ENCODE assay signal across 9 mouse cellular contexts in genomic region chr6:48396008-48396595, GRCm38 (mm10). TPM values are rescaled to one million over a fixed set of nuclear protein-coding genes. Genes with fewer than 3 reads are reported as not detected.
DNase-seq lines count a peak whose midpoint lies in the region; ATAC-seq and TF ChIP-seq lines count a peak whose summit lies in the region.
"Had no signal": no experiment of that assay in that cellular context is flagged by ENCODE, and none has a peak within 500 bp of the region (broad histone marks: within the 10 kb centered on the region; RNA-seq: fewer than 3 reads in every experiment).

No protein-coding gene starts in this region.

- intact Hi-C loops in gastrocnemius, postnatal 36 days (cut with DNase I), result loop anchor here (2.0 to 5.0 kb wide), 2 partner anchors 47 to 219 kb away; no protein-coding TSS in a partner anchor

- no peak for ATAC-seq in intestine, embryonic 14.5 days (replicated peaks; ENCODE audit: low FRiP score, low TSS enrichment, low read depth)
- no peak for ATAC-seq in neural tube, embryonic 12.5 days (ENCODE audit: low FRiP score, low read depth)

- H3K9me3 ChIP-seq in intestine, embryonic 14.5 days (ENCODE audit: control insufficient read depth, low read length), result no peaks in the 10 kb centered on the region
- no peaks in the 10 kb centered on the region for H3K9me3 ChIP-seq in neural tube, embryonic 12.5 days
- H3K9me3 ChIP-seq: G1E had no signal

- H3K4me1 ChIP-seq in thymus, adult 2 months (replicated peaks; ENCODE audit: control insufficient read depth, insufficient read depth, low read length), result peaks cover 11% of the 10 kb centered on the region
- peaks cover 8% of the 10 kb centered on the region; the same call in 1 of the 2 replicates for H3K4me1 ChIP-seq in intestine, embryonic 14.5 days (replicated peaks; ENCODE audit: control insufficient read depth, insufficient read depth, low read length)
- H3K4me1 ChIP-seq in neural tube, embryonic 12.5 days, result peaks cover 20% of the 10 kb centered on the region

- H3K4me3 ChIP-seq in thymus, adult 2 months (ENCODE audit: control insufficient read depth, insufficient read depth, low read length), result peak overlapping the region; percentile 66
- peak overlapping the region; percentile 84 for H3K4me3 ChIP-seq in intestine, embryonic 14.5 days (ENCODE audit: low read depth, low read length)
- peak overlapping the region; percentile 76 for H3K4me3 ChIP-seq in neural tube, embryonic 12.5 days

- WGBS in thymus, adult 2 months, result 45% methylated on average over 15 of the region's 15 CpGs
- 28% methylated on average over 15 of the region's 15 CpGs for WGBS in intestine, embryonic 14.5 days
- 36% methylated on average over 15 of the region's 15 CpGs for WGBS in neural tube, embryonic 12.5 days

- H3K9ac ChIP-seq in intestine, embryonic 14.5 days (ENCODE audit: low read length), result peak overlapping the region; percentile 76
- peak overlapping the region; percentile 70 for H3K9ac ChIP-seq in neural tube, embryonic 12.5 days

- no peaks in the 10 kb centered on the region for H3K27me3 ChIP-seq in thymus, adult 2 months (ENCODE audit: control insufficient read depth, insufficient read depth, low read length)
- H3K27me3 ChIP-seq in intestine, embryonic 14.5 days (replicated peaks; ENCODE audit: control insufficient read depth, insufficient read depth, low read length), result no peaks in the 10 kb centered on the region
- H3K27me3 ChIP-seq in neural tube, embryonic 12.5 days (replicated peaks), result no peaks in the 10 kb centered on the region

- DNase-seq in cerebellum, postnatal 25 days, result peak; percentile 56 to 57
- no peak for DNase-seq in cerebellum, adult 11 months
- DNase-seq in thymus, adult 2 months, result peak; percentile 14
- no peak for DNase-seq in thymus, postnatal 0 days (ENCODE audit: low spot score)
- DNase-seq in intestine, embryonic 14.5 days (ENCODE audit: low spot score), result no peak
- no peak for DNase-seq in ovary, adult 18-20 months (ENCODE audit: low spot score)
- no peak for DNase-seq in gastrocnemius, postnatal 36 days

- H3K4me2 ChIP-seq in intestine, embryonic 14.5 days (ENCODE audit: low read length), result peak overlapping the region; percentile 81
- peak overlapping the region; percentile 68 for H3K4me2 ChIP-seq in neural tube, embryonic 12.5 days (replicated peaks)

- no peak for TF ChIP-seq CTCF in thymus, adult 2 months (IDR thresholded peaks at IDR 0.05; ENCODE audit: borderline replicate concordance, control insufficient read depth, extremely low read depth, insufficient read depth, low read length, poor library complexity)

- H3K27ac ChIP-seq in thymus, adult 2 months (ENCODE audit: control insufficient read depth, insufficient read depth, low read length), result peak overlapping the region; percentile 24; the same call in 1 of the 2 replicates
- peak overlapping the region; percentile 54; the same call in 1 of the 2 replicates for H3K27ac ChIP-seq in intestine, embryonic 14.5 days (ENCODE audit: low read depth)
- H3K27ac ChIP-seq in neural tube, embryonic 12.5 days, result no peak overlapping the region

- no peaks in the 10 kb centered on the region for H3K36me3 ChIP-seq in thymus, adult 2 months (ENCODE audit: control insufficient read depth, insufficient read depth, low read length)
- H3K36me3 ChIP-seq in intestine, embryonic 14.5 days (ENCODE audit: control insufficient read depth, insufficient read depth, low read length), result no peaks in the 10 kb centered on the region
- no peaks in the 10 kb centered on the region for H3K36me3 ChIP-seq in neural tube, embryonic 12.5 days
- H3K36me3 ChIP-seq: G1E had no signal

- no peak for TF ChIP-seq POLR2A in thymus, adult 2 months (IDR thresholded peaks at IDR 0.05; ENCODE audit: control insufficient read depth, extremely low read depth, insufficient read depth, low read length, poor library complexity)

RNA-seq across cellular contexts. Expression of gene Krba1, which starts 0.7 kb away (rescaled TPM):
- 71.9 and 73.5 TPM in 2 replicates for polyA plus RNA-seq in thymus, adult 2 months (2012; rRNA removed)
- 13.3 and 14.4 TPM in 2 replicates for polyA plus RNA-seq in thymus, postnatal 0 days (2015; fragmentation: Nextera tagmentation; extraction: Ambion mirVana)
- polyA plus RNA-seq in intestine, embryonic 14.5 days (2014; fragmentation: Nextera tagmentation; extraction: Ambion mirVana), result 19.6 and 20.7 TPM in 2 replicates
- polyA plus RNA-seq in neural tube, embryonic 12.5 days (2016; fragmentation: Nextera tagmentation; extraction: Ambion mirVana), result 26.3 and 27.4 TPM in 2 replicates
- total RNA-seq in gastrocnemius, postnatal 36 days (2021), result 10 to 100 TPM; 13.7 to 16.2 TPM
- polyA plus RNA-seq: G1E had no signal

RNA-seq across cellular contexts. Expression of gene Zfp467, which starts 49.5 kb away (rescaled TPM):
- 29.4 and 30.2 TPM in 2 replicates for polyA plus RNA-seq in thymus, adult 2 months (2012; rRNA removed)
- 8.6 and 9.9 TPM in 2 replicates for polyA plus RNA-seq in thymus, postnatal 0 days (2015; fragmentation: Nextera tagmentation; extraction: Ambion mirVana)
- 22.4 and 23.1 TPM in 2 replicates for polyA plus RNA-seq in intestine, embryonic 14.5 days (2014; fragmentation: Nextera tagmentation; extraction: Ambion mirVana)
- polyA plus RNA-seq in neural tube, embryonic 12.5 days (2016; fragmentation: Nextera tagmentation; extraction: Ambion mirVana), result 18.4 and 18.5 TPM in 2 replicates
- total RNA-seq in gastrocnemius, postnatal 36 days (2021), result 10 to 100 TPM; 38.3 to 42.4 TPM

RNA-seq across cellular contexts. Expression of gene Sspo, which starts 51.9 kb away (rescaled TPM):
- polyA plus RNA-seq in thymus, adult 2 months (2012; rRNA removed), result 29.3 and 35.4 TPM in 2 replicates
- polyA plus RNA-seq in thymus, postnatal 0 days (2015; fragmentation: Nextera tagmentation; extraction: Ambion mirVana), result 0.68 and 0.77 TPM in 2 replicates
- 0.32 and 0.40 TPM in 2 replicates for polyA plus RNA-seq in intestine, embryonic 14.5 days (2014; fragmentation: Nextera tagmentation; extraction: Ambion mirVana)
- polyA plus RNA-seq in neural tube, embryonic 12.5 days (2016; fragmentation: Nextera tagmentation; extraction: Ambion mirVana), result 0.28 and 0.63 TPM in 2 replicates
- under 1 TPM; 0.39 to 0.54 TPM for total RNA-seq in gastrocnemius, postnatal 36 days (2021)
- polyA plus RNA-seq: G1E had no signal

Comparison
In these comparisons a context has a peak if more than half of its experiments do, and no peak if none do; other contexts are left out.
1. DNase-seq: peak in cerebellum, postnatal 25 days (2 of 2) and thymus, adult 2 months (single experiment); none in cerebellum, adult 11 months (single experiment), thymus, postnatal 0 days (single experiment), intestine, embryonic 14.5 days (single experiment), ovary, adult 18-20 months (single experiment) and gastrocnemius, postnatal 36 days (0 of 2).
2. RNA of gene Sspo, which starts 51.9 kb away (polyA plus RNA-seq): 29.3 to 35.4 TPM in thymus, adult 2 months; 0.68 to 0.77 TPM in thymus, postnatal 0 days, 0.32 to 0.40 TPM in intestine, embryonic 14.5 days and 0.28 to 0.63 TPM in neural tube, embryonic 12.5 days; every median in the first group is over 10 times any median in the second.
3. Peak in every context shown above with its lines, with median percentiles within 50 percentile points of each other: H3K4me3 ChIP-seq.